Mouse (Mus musculus) G1E (cell line): ENCODE results near the gene Fezf2.

ENCODE experiments used
- CTCF ChIP-seq: IDR thresholded peaks from 2 replicates; pipeline ENCODE4 v1.5.1; 2012; ENCODE audit warnings: low read depth, low read length, inconsistent platforms, mixed read lengths
- POLR2AphosphoS5 ChIP-seq: IDR thresholded peaks from 2 replicates; pipeline ENCODE4 v1.6.1; 2012; ENCODE audit warnings: low read depth, low read length, inconsistent platforms; ENCODE audit not compliant: insufficient replicate concordance

GRCm38 (mm10) chr14:12388806-12389436 lies 40.9 kb upstream of the Fezf2 start:
- TF ChIP-seq POLR2AphosphoS5 (no peak), CTCF (no peak)
